In the genomic region with DNA sequence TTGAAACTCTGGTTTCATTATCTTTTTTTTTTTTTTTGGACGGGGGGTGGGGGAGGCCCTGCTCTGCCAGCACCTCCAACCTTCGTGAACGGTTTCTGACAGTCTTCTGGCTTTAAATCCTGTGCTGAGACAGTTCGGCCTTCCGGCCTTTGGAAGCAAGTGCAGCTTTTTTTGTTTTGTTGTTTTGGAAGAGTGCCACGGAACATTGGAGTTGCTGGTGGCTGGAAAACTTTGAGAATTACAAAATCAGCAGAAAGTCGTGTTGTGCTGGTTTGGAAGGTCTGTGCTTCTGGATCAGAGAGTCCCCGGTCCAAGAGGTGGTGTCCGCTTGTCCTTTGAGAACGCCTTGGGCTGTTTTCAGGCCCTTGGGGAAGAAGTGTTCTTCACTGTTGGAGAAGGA, we compare ENCODE assay signal across 9 mouse cellular contexts. TPM values are rescaled to one million over a fixed set of nuclear protein-coding genes. Genes with fewer than 3 reads are reported as not detected.
DNase-seq lines count a peak whose midpoint lies in the region; ATAC-seq lines count a peak whose summit lies in the region.
"Had no signal": no experiment of that assay in that cellular context is flagged by ENCODE, and none has a peak within 500 bp of the region (broad histone marks: within the 10 kb centered on the region; RNA-seq: fewer than 3 reads in every experiment).

No protein-coding gene starts in this region.

- H3K4me3 ChIP-seq in midbrain, embryonic 11.5 days (ENCODE audit: low read depth, low read length): no peak overlapping the region

- H3K9ac ChIP-seq in midbrain, embryonic 11.5 days (ENCODE audit: low read length): no peak overlapping the region
- H3K9ac ChIP-seq: hindbrain, embryonic 14.5 days; liver, embryonic 14.5 days had no signal

- H3K27ac ChIP-seq in midbrain, embryonic 11.5 days (ENCODE audit: low read depth, low read length): no peak overlapping the region
- H3K27ac ChIP-seq: hindbrain, embryonic 14.5 days; liver, embryonic 14.5 days had no signal

- no peak for ATAC-seq in midbrain, embryonic 11.5 days (ENCODE audit: low FRiP score)

- no peaks in the 10 kb centered on the region for H3K36me3 ChIP-seq in midbrain, embryonic 11.5 days (ENCODE audit: control insufficient read depth, insufficient read depth, low read length)

- H3K9me3 ChIP-seq in midbrain, embryonic 11.5 days (ENCODE audit: control insufficient read depth, low read length): no peaks in the 10 kb centered on the region

- intact Hi-C loops in heart, postnatal 25 days (cut with DNase I): no loop called here

- H3K4me2 ChIP-seq in midbrain, embryonic 11.5 days: no peak overlapping the region
- H3K4me2 ChIP-seq: hindbrain, embryonic 14.5 days had no signal

- peak; percentile 45 for DNase-seq in ovary, adult 18-20 months (ENCODE audit: low spot score)
- DNase-seq in ovary, postnatal 10 days (ENCODE audit: low spot score): no peak
- DNase-seq in fat pad, adult 2 months (ENCODE audit: extremely low read depth, low read depth, low spot score): peak; percentile 87
- DNase-seq in heart, postnatal 25 days (ENCODE audit: low spot score): peak; percentile 48
- peak; percentile 80 for DNase-seq in skeletal muscle tissue, adult 2 months (ENCODE audit: low read depth, low spot score)
- no peak for DNase-seq in midbrain, embryonic 11.5 days (ENCODE audit: low spot score, missing footprints)
- no peak for DNase-seq in layer of hippocampus, postnatal 10 days (ENCODE audit: low spot score in 2 of 2)

- peaks cover 15% of the 10 kb centered on the region for H3K27me3 ChIP-seq in midbrain, embryonic 11.5 days (ENCODE audit: control insufficient read depth, insufficient read depth, low read length)

- H3K4me1 ChIP-seq in midbrain, embryonic 11.5 days (ENCODE audit: control insufficient read depth, insufficient read depth, low read length): peaks cover 11% of the 10 kb centered on the region

- WGBS in midbrain, embryonic 11.5 days: 92% methylated on average over 10 of the region's 10 CpGs

RNA-seq across cellular contexts. Expression of gene Syde2, which starts 5.1 kb away (rescaled TPM):
- total RNA-seq in heart, postnatal 25 days (2021): 10 to 100 TPM; 18.1 to 21.5 TPM
- polyA plus RNA-seq in midbrain, embryonic 11.5 days (2014; fragmentation: Nextera tagmentation; extraction: Ambion mirVana): 0.93 and 1.1 TPM in 2 replicates
- total RNA-seq in layer of hippocampus, postnatal 10 days (2021): 1 to 10 TPM; 3.5 to 3.7 TPM

RNA-seq across cellular contexts. Expression of gene 2410004B18Rik, which starts 55.0 kb away (rescaled TPM):
- total RNA-seq in heart, postnatal 25 days (2021): 10 to 100 TPM; 16.8 to 18.1 TPM
- polyA plus RNA-seq in midbrain, embryonic 11.5 days (2014; fragmentation: Nextera tagmentation; extraction: Ambion mirVana): 63.3 and 69.3 TPM in 2 replicates
- 10 to 100 TPM; 35.8 to 44.8 TPM for total RNA-seq in layer of hippocampus, postnatal 10 days (2021)

Comparison
In these comparisons a context has a peak if more than half of its experiments do, and no peak if none do; other contexts are left out.
1. DNase-seq: peak in ovary, adult 18-20 months (single experiment), fat pad, adult 2 months (single experiment), heart, postnatal 25 days (single experiment) and skeletal muscle tissue, adult 2 months (single experiment); none in ovary, postnatal 10 days (single experiment), midbrain, embryonic 11.5 days (single experiment) and layer of hippocampus, postnatal 10 days (0 of 2).
2. RNA of gene Syde2, which starts 5.1 kb away (total RNA-seq): 18.1 to 21.5 TPM in heart, postnatal 25 days; 3.5 to 3.7 TPM in layer of hippocampus, postnatal 10 days; every median in the first group is over 4 times any median in the second.